ENCODE assay signal across 10 mouse cellular contexts in the genomic region with DNA sequence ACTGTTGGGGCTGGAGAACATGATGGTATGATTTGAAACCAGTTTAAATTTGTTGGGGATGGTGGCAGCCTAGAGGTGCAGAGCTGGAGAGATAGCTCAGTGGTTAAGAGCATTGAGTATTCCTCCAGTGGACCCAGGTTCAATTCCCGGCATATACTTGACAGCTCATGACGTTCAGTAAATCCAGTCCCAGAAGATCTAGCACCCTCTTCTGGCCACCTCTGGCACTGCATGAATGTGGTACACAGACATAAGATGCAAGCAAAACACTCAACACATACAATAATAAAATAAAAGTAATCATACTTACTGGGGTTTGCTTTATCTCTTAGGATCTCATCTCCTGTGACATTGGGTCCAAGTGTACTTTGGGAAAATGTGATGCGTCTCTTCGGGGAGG. TPM values are rescaled to one million over a fixed set of nuclear protein-coding genes. Genes with fewer than 3 reads are reported as not detected.
DNase-seq lines count a peak whose midpoint lies in the region; ATAC-seq lines count a peak whose summit lies in the region.
"Had no signal": no experiment of that assay in that cellular context is flagged by ENCODE, and none has a peak within 500 bp of the region (broad histone marks: within the 10 kb centered on the region; RNA-seq: fewer than 3 reads in every experiment).

No protein-coding gene starts in this region.

- H3K9ac ChIP-seq in neural tube, embryonic 15.5 days (replicated peaks), result no peak overlapping the region
- H3K9ac ChIP-seq: embryonic facial prominence, embryonic 12.5 days had no signal

- H3K4me2 ChIP-seq in neural tube, embryonic 15.5 days, result no peak overlapping the region
- H3K4me2 ChIP-seq: embryonic facial prominence, embryonic 12.5 days had no signal

- no peak overlapping the region for H3K27ac ChIP-seq in neural tube, embryonic 15.5 days (replicated peaks)
- H3K27ac ChIP-seq: embryonic facial prominence, embryonic 12.5 days had no signal

- peak; percentile 14 for DNase-seq in gastrocnemius, postnatal 14 days
- no peak for DNase-seq in gastrocnemius, adult 8-10 months (ENCODE audit: low spot score in 2 of 2)
- peak; percentile 44 for DNase-seq in neural tube, embryonic 10.5 days (ENCODE audit: extremely low spot score, low spot score)
- DNase-seq in c-Kit-positive CD71-positive TER-119-negative erythroid progenitor cells, embryonic 14.5 days (ENCODE audit: low read depth), result peak; percentile 41
- peak; percentile 78 for DNase-seq in induced T-regulatory cell, adult 2 months (ENCODE audit: low read depth)
- no peak for DNase-seq in Muller cell, postnatal 12 days (ENCODE audit: inconsistent ontology term)

- no peak for ATAC-seq in neural tube, embryonic 15.5 days (ENCODE audit: low FRiP score)
- 0 out of 2 replicates have a peak, but pooled peaks have one; percentile 36 for ATAC-seq in neutrophil, adult 5-6 weeks (ENCODE audit: extremely low read depth, insufficient number of reproducible peaks, low FRiP score, poor library complexity, severe bottlenecking)

- WGBS in neural tube, embryonic 15.5 days, result 65% methylated on average over 4 of the region's 4 CpGs

- H3K36me3 ChIP-seq in neural tube, embryonic 15.5 days, result no peaks in the 10 kb centered on the region
- H3K36me3 ChIP-seq: embryonic facial prominence, embryonic 12.5 days had no signal

- intact Hi-C loops in gastrocnemius, postnatal 14 days (cut with DNase I; ENCODE audit: low total_unique reads), result no loop called here

- no peaks in the 10 kb centered on the region for H3K27me3 ChIP-seq in neural tube, embryonic 15.5 days (replicated peaks)
- H3K27me3 ChIP-seq: embryonic facial prominence, embryonic 12.5 days had no signal

- no peak overlapping the region for H3K4me3 ChIP-seq in neural tube, embryonic 15.5 days (replicated peaks)
- H3K4me3 ChIP-seq: embryonic facial prominence, embryonic 12.5 days had no signal

- H3K9me3 ChIP-seq in neural tube, embryonic 15.5 days (replicated peaks), result no peaks in the 10 kb centered on the region
- H3K9me3 ChIP-seq: embryonic facial prominence, embryonic 12.5 days had no signal

- no peaks in the 10 kb centered on the region for H3K4me1 ChIP-seq in neural tube, embryonic 15.5 days
- H3K4me1 ChIP-seq: embryonic facial prominence, embryonic 12.5 days had no signal

RNA-seq across cellular contexts. Expression of gene Dhrs2, which starts 7.3 kb away (rescaled TPM):
- under 1 TPM in 1 of 2 experiments, not detected in 1; 0.16 TPM for total RNA-seq in gastrocnemius, postnatal 14 days (2021)
- total RNA-seq in gastrocnemius, adult 8-10 months (2022), result not detected
- 0.84 and 1.2 TPM in 2 replicates for polyA plus RNA-seq in neural tube, embryonic 15.5 days (2015; fragmentation: Nextera tagmentation; extraction: Ambion mirVana)
- not detected in 2 replicates for total RNA-seq in neutrophil, adult 5-6 weeks (2017)
- total RNA-seq: left cerebral cortex, adult 8-10 months had no signal

Comparison
In these comparisons a context has a peak if more than half of its experiments do, and no peak if none do; other contexts are left out.
1. DNase-seq: peak in gastrocnemius, postnatal 14 days (single experiment), neural tube, embryonic 10.5 days (single experiment), c-Kit-positive CD71-positive TER-119-negative erythroid progenitor cells, embryonic 14.5 days (single experiment) and induced T-regulatory cell, adult 2 months (single experiment); none in gastrocnemius, adult 8-10 months (0 of 2) and Muller cell, postnatal 12 days (single experiment).